Mouse (Mus musculus) inflammation-experienced regulatory T-cells, adult 6 months (primary cell): Measurements from ENCODE around the gene Sox5. TPM values are rescaled to one million over a fixed set of nuclear protein-coding genes. Genes with fewer than 3 reads are reported as not detected.

Source experiments
- ATAC-seq: one replicate; pipeline ENCODE4 v1.8.0; 2017
- polyA plus RNA-seq, 3 experiments: library from polyadenylated mRNA; unstranded; fragments of 100-300 nt; shearing (Covaris generic); gene quantifications; one replicate each; pipeline ENCODE4 v1.2.1; 2017

Sox5 gene
- polyA plus RNA-seq, 3 experiments from 2014 or later: 0.27 TPM; not detected in 2

- ATAC-seq: no peak
Observed at GRCm38 (mm10) chr6:144560211-144560610, 221.6 kb downstream of the Sox5 start.

DNA sequence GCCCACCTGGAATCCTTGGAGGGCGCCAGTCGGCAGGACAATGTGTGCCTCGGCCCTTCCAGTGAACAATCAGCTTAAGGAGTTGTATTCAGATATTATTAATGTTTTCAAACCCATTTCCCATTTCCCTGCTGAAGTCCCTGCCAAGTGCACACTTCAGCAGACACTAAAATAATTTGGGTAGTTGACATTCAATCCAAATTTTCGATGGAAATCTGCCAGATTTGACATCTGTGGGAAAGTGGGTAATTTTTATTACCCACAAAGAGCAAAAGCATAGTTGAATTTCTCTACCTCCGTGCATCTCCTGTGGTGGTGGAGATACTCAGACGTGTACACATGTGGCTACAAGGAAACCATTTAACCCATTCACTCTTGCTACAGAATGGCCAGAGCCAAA, 228.3 kb downstream of the Sox5 start:
- no peak for ATAC-seq

GRCm38 (mm10) chr6:144548991-144549390, 232.8 kb downstream of the Sox5 start:
- no peak for ATAC-seq

- ATAC-seq: no peak
Observed at GRCm38 (mm10) chr6:144547141-144547540, 234.6 kb downstream of the Sox5 start.

DNA sequence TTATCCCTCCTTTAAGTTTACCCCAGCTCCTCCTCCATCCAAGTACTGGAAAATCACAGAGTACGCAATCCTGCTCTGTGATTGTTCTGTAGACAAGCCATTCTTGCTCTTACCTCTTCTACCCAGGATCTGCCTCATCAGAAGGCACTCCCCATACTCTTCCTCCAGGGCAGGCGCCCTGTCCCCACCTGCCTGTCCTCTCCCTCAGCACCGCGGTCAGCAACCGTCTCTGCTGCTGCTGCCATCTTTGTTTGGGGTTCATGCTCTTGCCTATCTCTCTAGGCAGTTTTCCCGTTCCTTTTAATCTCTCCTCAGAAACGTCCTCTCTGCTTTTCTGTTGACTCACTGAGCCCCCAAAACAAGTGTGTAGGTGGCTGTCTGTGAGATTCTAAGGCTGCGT, 236.2 kb downstream of the Sox5 start:
- ATAC-seq: no peak

- no peak for ATAC-seq
Observed at GRCm38 (mm10) chr6:144541316-144541715, 240.5 kb downstream of the Sox5 start.

GRCm38 (mm10) chr6:144539439-144540192, 242.2 kb downstream of the Sox5 start:
- ATAC-seq: no peak

GRCm38 (mm10) chr6:144523479-144523878, 258.3 kb downstream of the Sox5 start:
- no peak for ATAC-seq

GRCm38 (mm10) chr6:144518811-144519210, 263.0 kb downstream of the Sox5 start:
- no peak for ATAC-seq

DNA sequence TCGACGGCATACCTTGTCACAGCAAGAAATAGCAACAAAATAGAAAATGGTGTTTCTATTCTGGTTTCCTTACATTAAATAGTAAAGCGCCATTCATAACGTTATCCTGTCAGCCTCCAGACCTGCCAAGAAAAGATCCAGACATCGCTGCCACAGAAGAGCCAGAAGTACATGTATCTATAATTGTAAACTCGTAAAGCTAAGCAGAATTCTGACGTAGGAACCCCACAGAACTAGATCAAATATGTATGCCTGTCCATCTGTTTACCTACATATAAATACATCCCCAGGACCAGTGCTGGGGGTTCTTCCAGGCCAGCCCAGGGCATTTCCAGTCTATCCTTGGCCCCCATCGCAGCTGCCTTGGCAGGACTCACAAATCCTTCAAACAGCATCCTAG, 265.9 kb downstream of the Sox5 start:
- ATAC-seq: no peak

GRCm38 (mm10) chr6:144513761-144514160, 268.0 kb downstream of the Sox5 start:
- ATAC-seq: no peak

GRCm38 (mm10) chr6:144511925-144512324, 269.9 kb downstream of the Sox5 start:
- ATAC-seq: no peak

DNA sequence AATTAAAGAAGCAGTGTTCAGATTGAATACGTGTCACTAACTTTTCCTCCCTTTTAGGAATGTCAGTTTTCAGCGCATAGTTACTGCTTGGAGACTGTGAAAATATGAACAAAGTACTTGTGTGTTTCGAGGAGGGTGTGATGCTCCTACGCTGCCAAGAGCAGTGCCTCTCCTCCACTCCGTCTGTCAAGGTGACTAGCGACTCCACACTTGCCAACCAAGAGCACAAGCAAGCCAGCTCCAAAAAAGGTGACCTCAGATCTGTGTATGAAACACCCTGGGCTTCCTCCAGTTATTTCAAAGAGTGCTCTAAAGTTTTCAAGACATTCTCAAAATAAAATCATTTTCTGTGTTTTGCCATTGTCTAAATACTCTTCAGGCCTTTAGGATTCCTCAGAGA, 271.6 kb downstream of the Sox5 start:
- ATAC-seq: no peak

GRCm38 (mm10) chr6:144504197-144504551, 277.6 kb downstream of the Sox5 start:
- no peak for ATAC-seq

DNA sequence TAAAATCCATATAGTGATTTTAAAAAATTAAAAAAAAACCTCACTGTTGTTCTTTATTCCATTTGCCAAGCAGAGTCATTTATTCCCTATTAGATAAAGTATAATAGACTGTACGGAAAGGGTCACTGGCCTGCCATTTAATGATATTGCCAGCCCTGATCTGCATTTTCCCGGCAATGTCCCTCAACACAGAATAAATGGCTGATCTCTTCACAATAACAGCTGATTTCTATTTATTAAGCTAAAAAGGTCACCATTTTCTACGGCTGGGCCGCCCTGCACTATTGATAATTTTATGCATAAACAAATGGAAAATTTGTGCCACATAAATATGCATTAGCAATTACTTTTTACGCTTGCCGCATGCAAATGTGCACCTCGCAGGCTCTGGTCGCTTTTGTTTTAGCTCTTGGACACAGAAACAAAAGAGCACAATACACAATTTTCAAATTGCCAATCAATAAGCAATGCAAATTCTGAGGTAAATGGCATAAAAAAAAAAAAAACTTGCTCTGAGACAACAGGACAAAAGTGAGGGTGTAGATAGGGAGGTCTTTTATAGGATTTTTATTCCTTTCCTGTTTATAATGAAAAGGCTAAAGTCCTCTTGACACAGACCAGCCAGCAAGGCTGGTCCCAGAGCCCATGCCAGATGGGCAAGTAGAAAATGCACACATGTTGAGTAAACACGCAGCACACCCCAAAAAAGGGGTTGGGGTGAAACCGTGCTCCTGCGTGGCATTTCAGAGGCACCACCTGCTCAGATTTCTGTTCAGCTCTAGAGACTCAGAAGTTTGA, 278.2 kb downstream of the Sox5 start:
- no peak for ATAC-seq

DNA sequence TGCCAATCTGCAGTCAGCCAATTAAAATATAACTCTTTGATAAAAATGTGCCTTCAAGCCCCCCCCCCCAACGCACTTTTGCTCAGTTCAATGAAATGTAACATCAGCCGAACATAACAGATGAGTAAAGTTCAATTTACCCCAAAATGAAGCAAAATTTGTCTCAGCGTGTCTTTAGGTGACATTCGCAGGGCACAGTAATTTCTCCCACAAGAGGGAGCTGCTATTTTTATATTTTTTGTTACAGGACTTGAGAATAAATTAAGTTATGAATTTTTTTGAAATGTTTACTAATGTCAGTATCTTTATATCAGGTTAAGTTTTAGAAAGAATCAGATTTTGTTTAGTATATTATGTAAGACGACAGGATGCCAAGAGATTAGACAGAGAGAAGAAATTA, 280.3 kb downstream of the Sox5 start:
- no peak for ATAC-seq

DNA sequence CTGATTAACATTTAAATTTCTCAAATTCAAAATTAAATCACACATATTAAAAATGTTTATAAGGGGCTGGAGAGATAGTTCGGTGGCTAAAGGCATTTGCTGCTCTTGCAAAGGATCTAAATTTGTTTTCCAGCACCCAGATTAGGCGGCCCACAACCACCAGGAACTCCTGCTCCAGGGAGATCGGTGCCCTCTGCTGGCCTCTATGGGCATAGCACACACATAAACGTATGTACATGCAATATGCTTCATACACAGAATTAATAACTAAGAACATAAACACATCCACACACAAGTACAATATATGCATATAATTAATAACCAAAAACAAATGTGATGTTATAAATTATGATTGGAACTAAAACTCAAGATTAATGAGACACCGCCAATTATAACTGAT, 283.6 kb downstream of the Sox5 start:
- no peak for ATAC-seq

- no peak for ATAC-seq
Observed at GRCm38 (mm10) chr6:144491761-144492415, 289.9 kb downstream of the Sox5 start.

DNA sequence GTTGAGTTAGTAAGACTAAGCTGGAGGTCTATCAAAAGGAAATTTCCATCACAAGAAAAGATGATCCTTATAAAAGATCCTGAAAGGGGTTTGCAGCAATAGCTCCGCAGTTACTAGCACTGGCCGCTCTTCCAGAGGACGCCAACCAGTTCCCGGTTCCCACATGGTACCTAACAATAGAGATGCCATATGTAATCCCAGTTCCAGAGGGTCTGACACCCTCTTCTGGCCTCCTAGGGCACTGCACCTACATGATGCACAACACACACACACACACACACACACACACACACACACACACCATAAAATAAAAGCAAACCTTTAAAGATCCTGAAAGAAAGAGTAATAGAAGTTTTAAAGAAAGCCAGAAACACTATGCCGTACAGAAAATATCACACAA, 290.9 kb downstream of the Sox5 start:
- no peak for ATAC-seq

- ATAC-seq: no peak
Observed at GRCm38 (mm10) chr6:144485578-144485977, 296.2 kb downstream of the Sox5 start.

- no peak for ATAC-seq
Observed at GRCm38 (mm10) chr6:144483166-144483565, 298.6 kb downstream of the Sox5 start.

- no peak for ATAC-seq
Observed at GRCm38 (mm10) chr6:144480648-144481528, 300.9 kb downstream of the Sox5 start.

DNA sequence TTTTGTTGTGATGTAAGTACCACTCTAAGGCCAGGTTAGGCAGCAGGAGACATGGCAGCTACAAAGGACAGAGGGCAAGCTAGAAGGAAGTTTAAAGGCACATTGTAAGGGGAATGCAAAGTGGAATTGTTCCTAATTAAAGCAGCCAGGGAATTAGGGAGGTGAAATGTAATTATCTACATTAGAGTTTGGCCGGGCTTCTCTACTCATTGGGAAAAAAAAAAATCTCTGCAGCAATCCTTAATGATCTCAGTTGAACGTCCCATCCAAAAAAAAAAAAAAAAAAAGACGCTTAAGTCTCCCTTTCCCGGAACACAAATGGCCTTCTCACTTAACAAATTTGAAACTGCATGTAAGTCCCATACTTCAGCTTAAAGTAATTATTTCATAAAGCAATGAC, 301.9 kb downstream of the Sox5 start:
- no peak for ATAC-seq
